Mouse (Mus musculus) small intestine, adult 2 months (tissue): Measurements from ENCODE around the gene 4933415F23Rik.

Experiments
- CTCF ChIP-seq: fragments of 200-500 bp; IDR thresholded peaks from 2 replicates; pipeline ENCODE4 v1.5.1; 2012; ENCODE audit warnings: low read depth, mild to moderate bottlenecking, control low read depth, inconsistent platforms, low read length, moderate library complexity, mixed read lengths; ENCODE audit not compliant: insufficient replicate concordance, insufficient read length; ENCODE audit errors: extremely low read depth
- POLR2A ChIP-seq: fragments of 200-500 bp; IDR thresholded peaks from 2 replicates; pipeline ENCODE4 v1.6.1; 2012; ENCODE audit warnings: low read depth, mild to moderate bottlenecking, control low read depth, inconsistent platforms, low read length, moderate library complexity

DNA sequence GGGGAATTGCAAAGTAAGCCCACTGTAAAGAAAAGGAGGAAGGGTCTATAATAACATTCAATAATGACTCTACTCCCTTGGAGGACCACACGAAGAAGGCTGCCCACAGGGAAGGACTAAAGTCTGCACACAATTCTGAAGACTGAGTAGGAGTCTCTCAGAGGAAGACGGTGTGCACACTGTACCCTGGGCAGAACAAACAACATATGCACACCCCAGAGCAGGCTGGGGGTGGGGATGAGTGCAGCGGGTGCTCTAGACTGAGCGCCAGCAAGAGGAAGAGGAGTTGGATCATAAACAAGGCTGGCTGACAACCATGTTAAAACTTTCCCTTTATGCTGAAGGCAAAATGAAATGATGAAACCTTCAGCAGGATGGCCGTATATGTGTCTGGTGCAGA, 34.3 kb downstream of the 4933415F23Rik start:
- TF ChIP-seq CTCF (no peak), POLR2A (no peak)
